In the genomic region with DNA sequence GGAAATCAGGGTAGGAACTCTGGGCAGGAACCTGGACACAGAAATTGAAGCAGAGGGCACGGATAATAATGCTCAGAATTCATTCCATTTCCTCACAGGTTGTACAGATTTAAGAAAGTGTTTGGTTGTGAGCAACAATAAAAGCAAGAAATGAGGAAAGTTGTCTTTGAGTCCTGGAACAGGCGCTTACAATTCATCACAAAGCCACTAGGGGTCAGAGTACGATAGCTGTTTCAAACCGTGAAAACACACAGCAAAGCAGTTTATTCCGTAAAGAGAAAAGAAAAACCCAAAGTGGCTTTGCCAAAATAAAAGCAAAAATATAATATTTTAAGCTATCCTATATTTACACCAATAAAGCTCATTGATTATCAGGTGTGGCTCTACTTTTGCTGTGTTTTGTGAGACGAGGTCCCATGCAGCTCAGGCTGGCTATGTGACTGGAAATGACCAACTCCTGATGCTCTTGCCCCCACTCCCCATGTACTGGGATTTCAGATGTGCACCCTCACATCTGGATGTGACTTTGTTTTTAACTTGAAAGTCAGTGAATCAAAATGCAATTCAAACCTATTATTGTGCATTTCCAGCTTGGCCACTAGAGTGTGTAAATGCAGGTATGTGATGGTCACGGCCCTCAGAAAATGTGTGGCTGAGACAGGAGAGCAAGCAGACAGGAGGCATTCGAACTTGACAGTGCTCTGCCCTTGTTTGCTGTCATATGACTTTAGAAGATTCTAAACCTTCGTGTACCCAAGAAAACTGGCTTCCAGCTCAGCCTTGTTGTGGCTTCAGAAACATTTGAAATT, we compare ENCODE assay signal across 9 mouse cellular contexts.
A peak's percentile ranks its signal among the peaks of the same experiment; 100 is the strongest.
DNase-seq lines count a peak whose midpoint lies in the region; ATAC-seq and TF ChIP-seq lines count a peak whose summit lies in the region.
"Had no signal": no experiment of that assay in that cellular context is flagged by ENCODE, and none has a peak within 500 bp of the region (broad histone marks: within the 10 kb centered on the region; RNA-seq: fewer than 3 reads in every experiment).

No protein-coding gene starts in this region.

- POLR2A ChIA-PET in Patski (lab: Charles Lee): interaction anchor here (1.0 to 1.5 kb wide), 2 partner anchors 294 to 309 kb away, joined by 4 read pairs; no protein-coding TSS in a partner anchor

- H3K4me3 ChIP-seq in kidney, embryonic 14.5 days (ENCODE audit: low read length): no peak overlapping the region
- no peak overlapping the region for H3K4me3 ChIP-seq in embryonic facial prominence, embryonic 10.5 days
- H3K4me3 ChIP-seq: embryonic facial prominence, embryonic 15.5 days had no signal

- no peak; the same call in 1 of the 2 replicates for ATAC-seq in kidney, embryonic 14.5 days (ENCODE audit: low FRiP score, low TSS enrichment)
- ATAC-seq in Patski: no peak
- ATAC-seq in neutrophil, adult 5-6 weeks (ENCODE audit: extremely low read depth, insufficient number of reproducible peaks, low FRiP score, poor library complexity, severe bottlenecking): 0 out of 2 replicates have a peak, but pooled peaks have one; percentile 55

- no peaks in the 10 kb centered on the region for H3K27me3 ChIP-seq in kidney, embryonic 14.5 days (ENCODE audit: control insufficient read depth, insufficient read depth, low read length)
- no peaks in the 10 kb centered on the region for H3K27me3 ChIP-seq in Patski
- H3K27me3 ChIP-seq in embryonic facial prominence, embryonic 10.5 days (replicated peaks; ENCODE audit: low read depth, poor library complexity, severe bottlenecking): no peaks in the 10 kb centered on the region
- H3K27me3 ChIP-seq: embryonic facial prominence, embryonic 15.5 days had no signal

- H3K27ac ChIP-seq in kidney, embryonic 14.5 days (ENCODE audit: low read depth, low read length): no peak overlapping the region
- H3K27ac ChIP-seq in embryonic facial prominence, embryonic 10.5 days (replicated peaks): no peak overlapping the region
- H3K27ac ChIP-seq: embryonic facial prominence, embryonic 15.5 days had no signal

- no peaks in the 10 kb centered on the region for H3K36me3 ChIP-seq in kidney, embryonic 14.5 days (ENCODE audit: control insufficient read depth, insufficient read depth, low read length)
- no peaks in the 10 kb centered on the region for H3K36me3 ChIP-seq in embryonic facial prominence, embryonic 10.5 days (replicated peaks)
- H3K36me3 ChIP-seq: embryonic facial prominence, embryonic 15.5 days had no signal

- in situ Hi-C loops in Patski (cut with MboI; ENCODE audit: low pct_unique_long_range_greater_than_20kb): loop anchor here (5.0 kb wide), 3 partner anchors 92 to 387 kb away; no protein-coding TSS in a partner anchor

- CTCF ChIA-PET in Patski (lab: Charles Lee): interaction anchor here (0.7 to 3.5 kb wide), 32 partner anchors 10 to 393 kb away, joined by 3 to 21 read pairs (median 4); no protein-coding TSS in a partner anchor

- H3K9ac ChIP-seq in kidney, embryonic 14.5 days (ENCODE audit: low read depth, low read length): no peak overlapping the region
- H3K9ac ChIP-seq: embryonic facial prominence, embryonic 15.5 days had no signal

- 42% methylated on average over 9 of the region's 9 CpGs for WGBS in kidney, embryonic 14.5 days
- 41% methylated on average over 9 of the region's 9 CpGs for WGBS in embryonic facial prominence, embryonic 10.5 days

- DNase-seq in kidney, adult 8-10 months: peak; percentile 12 to 43
- peak; percentile 49 for DNase-seq in CD4-positive helper T cell, adult 2 months (ENCODE audit: low read depth, low spot score)
- no peak for DNase-seq in Patski (ENCODE audit: low read depth, low spot score)
- DNase-seq in embryonic facial prominence, embryonic 10.5 days (ENCODE audit: low spot score): peak; percentile 35
- DNase-seq in kidney, postnatal 4 days: peak; percentile 45 to 51
- no peak for DNase-seq in gastrocnemius, postnatal 25 days

- no peaks in the 10 kb centered on the region for H3K4me1 ChIP-seq in kidney, embryonic 14.5 days (ENCODE audit: control insufficient read depth, insufficient read depth, low read length)
- no peaks in the 10 kb centered on the region for H3K4me1 ChIP-seq in embryonic facial prominence, embryonic 10.5 days

- no peak overlapping the region for H3K4me2 ChIP-seq in kidney, embryonic 14.5 days (replicated peaks; ENCODE audit: low read depth, low read length)
- H3K4me2 ChIP-seq: embryonic facial prominence, embryonic 15.5 days had no signal

- no peaks in the 10 kb centered on the region for H3K9me3 ChIP-seq in kidney, embryonic 14.5 days (ENCODE audit: control insufficient read depth, low read length)
- no peaks in the 10 kb centered on the region for H3K9me3 ChIP-seq in embryonic facial prominence, embryonic 10.5 days
- H3K9me3 ChIP-seq: embryonic facial prominence, embryonic 15.5 days had no signal

- peak; percentile 84 for TF ChIP-seq CTCF in Patski (IDR thresholded peaks at IDR 0.05)

Comparison
In these comparisons a context has a peak if more than half of its experiments do, and no peak if none do; other contexts are left out.
1. DNase-seq: peak in kidney, adult 8-10 months (2 of 2), CD4-positive helper T cell, adult 2 months (single experiment), embryonic facial prominence, embryonic 10.5 days (single experiment) and kidney, postnatal 4 days (2 of 2); none in Patski (single experiment) and gastrocnemius, postnatal 25 days (single experiment).